Mouse (Mus musculus) MEL (cell line): ENCODE data around the gene Lsr.

Experiments
- CTCF ChIP-seq, 3 experiments: IDR thresholded peaks in 2 of 3; conservative IDR thresholded peaks in 1 of 3; 2 replicates each; pipeline ENCODE4 v1.5.1; 2011 to 2012; ENCODE audit warnings: low read length in 3 of 3, low read depth in 2 of 3, mild to moderate bottlenecking in 2 of 3, improper control_type of control experiment in 1 of 3, inconsistent platforms in 1 of 3, mixed read lengths in 1 of 3, moderate library complexity in 1 of 3; ENCODE audit not compliant: control insufficient read depth in 1 of 3, insufficient read depth in 1 of 3, poor library complexity in 1 of 3, severe bottlenecking in 1 of 3
- E2F4 ChIP-seq: IDR thresholded peaks from 2 replicates; pipeline ENCODE4 v1.6.1; 2011; ENCODE audit warnings: low read depth, low read length, improper control_type of control experiment, borderline replicate concordance
- EP300 ChIP-seq, 2 experiments: IDR thresholded peaks; 2 replicates each; pipeline ENCODE4 v1.6.1; 2011; ENCODE audit warnings: improper control_type of control experiment in 2 of 2, low read length in 2 of 2, low read depth in 1 of 2, mild to moderate bottlenecking in 1 of 2
- GATA1 ChIP-seq: IDR thresholded peaks from 2 replicates; pipeline ENCODE4 v1.6.1; 2011; ENCODE audit warnings: low read depth, low read length, improper control_type of control experiment
- MEF2A ChIP-seq: IDR thresholded peaks from 2 replicates; pipeline ENCODE4 v1.6.1; 2014; ENCODE audit warnings: low read depth, mild to moderate bottlenecking, inconsistent platforms, low read length, improper control_type of control experiment; ENCODE audit not compliant: poor library complexity, insufficient replicate concordance, severe bottlenecking; ENCODE audit errors: extremely low read depth
- POLR2A ChIP-seq, 2 experiments: IDR thresholded peaks; 2 replicates each; pipeline ENCODE4 v1.6.1; 2011 to 2012; ENCODE audit warnings: low read length in 2 of 2, mild to moderate bottlenecking in 2 of 2, control low read depth in 1 of 2, improper control_type of control experiment in 1 of 2, low read depth in 1 of 2, moderate library complexity in 1 of 2; ENCODE audit not compliant: control insufficient read depth in 1 of 2, insufficient read depth in 1 of 2, poor library complexity in 1 of 2
- POLR2AphosphoS5 ChIP-seq: IDR thresholded peaks from 2 replicates; pipeline ENCODE4 v1.6.1; 2012; ENCODE audit warnings: low read depth, borderline replicate concordance, mild to moderate bottlenecking, inconsistent platforms, low read length, moderate library complexity, mixed read lengths
- RAD21 ChIP-seq: IDR thresholded peaks from 2 replicates; pipeline ENCODE4 v1.6.1; 2011; ENCODE audit warnings: mild to moderate bottlenecking, low read depth, low read length, improper control_type of control experiment
- ZC3H11A ChIP-seq: IDR thresholded peaks from 2 replicates; pipeline ENCODE4 v1.6.1; 2012; ENCODE audit warnings: low read depth, mild to moderate bottlenecking, inconsistent platforms, low read length, improper control_type of control experiment
- ZKSCAN1 ChIP-seq: IDR thresholded peaks from 2 replicates; pipeline ENCODE4 v1.6.1; 2012; ENCODE audit warnings: low read depth, mild to moderate bottlenecking, inconsistent platforms, low read length, improper control_type of control experiment, moderate library complexity

GRCm38 (mm10) chr7:30993986-30994385 is 20.7 kb upstream of the Lsr start:
- TF ChIP-seq ZC3H11A (no peak), POLR2AphosphoS5 (no peak), POLR2A (IDR thresholded peaks at IDR 0.05; ENCODE audit: control insufficient read depth in 1 of 2, insufficient read depth in 1 of 2, low read depth in 1 of 2, low read length in 2 of 2, poor library complexity in 1 of 2) (no peak), E2F4 (no peak), ZKSCAN1 (no peak), EP300 (IDR thresholded peaks at IDR 0.05; ENCODE audit: low read depth in 1 of 2, low read length in 2 of 2) (no peak), CTCF (IDR thresholded peaks at IDR 0.05 in 2 of 3, conservative IDR thresholded peaks at IDR 0.05 in 1 of 3; ENCODE audit: control insufficient read depth in 1 of 3, insufficient read depth in 1 of 3, low read depth in 2 of 3, low read length in 3 of 3, poor library complexity in 1 of 3, severe bottlenecking in 1 of 3) (no peak), MEF2A (no peak), RAD21 (no peak), GATA1 (no peak)
